Mouse (Mus musculus) embryonic fibroblast, embryonic 13.5 days (primary cell): ENCODE measurements at regions not wholly inside any gene's neighbourhood (a gene's known extent, or its start where the extent isn't known, plus 50 kb on each side); places are given as distances from the start of the nearest gene placed in this dataset.

ENCODE experiments used
- CTCF ChIP-seq: IDR thresholded peaks from 2 replicates; pipeline ENCODE4 v1.5.1; 2011; ENCODE audit warnings: mild to moderate bottlenecking, control low read depth, low read length, moderate library complexity, borderline replicate concordance; ENCODE audit not compliant: insufficient read depth
- POLR2A ChIP-seq: IDR thresholded peaks from 2 replicates; pipeline ENCODE4 v1.6.1; 2011; ENCODE audit warnings: low read depth, mild to moderate bottlenecking, control low read depth, low read length, moderate library complexity

DNA sequence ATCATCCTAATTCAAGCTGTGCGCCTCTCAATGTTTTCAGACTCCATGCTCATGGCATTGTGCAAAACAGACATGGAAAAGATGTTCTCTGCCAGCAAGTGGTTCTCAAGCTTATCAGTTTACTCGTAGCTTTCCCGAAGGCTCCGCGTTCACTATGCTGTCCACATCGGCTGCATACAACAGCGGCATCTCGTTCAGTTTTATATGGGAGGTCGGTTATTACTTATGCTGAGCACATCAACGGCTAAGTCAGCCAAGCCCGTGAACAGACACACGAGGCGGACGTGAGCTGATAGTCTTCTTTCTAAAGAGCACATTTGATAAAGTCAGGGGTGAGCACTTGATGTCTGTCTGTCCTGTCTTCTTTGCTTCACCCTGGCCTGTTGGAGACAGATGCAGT is 179.0 kb downstream of the Cog6 start:
- TF ChIP-seq CTCF (no peak), POLR2A (no peak)
